Mouse (Mus musculus) megakaryocyte, embryonic 14.5 days (primary cell): ENCODE measurements around the gene Trim65.

ENCODE experiments used
- FLI1 ChIP-seq: IDR thresholded peaks from 2 replicates; pipeline ENCODE4 v1.6.1; 2012; ENCODE audit warnings: low read length, inconsistent platforms, mixed read lengths
- GATA1 ChIP-seq: IDR thresholded peaks from 3 replicates; pipeline ENCODE4 v1.6.1; 2012; ENCODE audit warnings: mixed read lengths, low read length, inconsistent platforms, borderline replicate concordance

DNA sequence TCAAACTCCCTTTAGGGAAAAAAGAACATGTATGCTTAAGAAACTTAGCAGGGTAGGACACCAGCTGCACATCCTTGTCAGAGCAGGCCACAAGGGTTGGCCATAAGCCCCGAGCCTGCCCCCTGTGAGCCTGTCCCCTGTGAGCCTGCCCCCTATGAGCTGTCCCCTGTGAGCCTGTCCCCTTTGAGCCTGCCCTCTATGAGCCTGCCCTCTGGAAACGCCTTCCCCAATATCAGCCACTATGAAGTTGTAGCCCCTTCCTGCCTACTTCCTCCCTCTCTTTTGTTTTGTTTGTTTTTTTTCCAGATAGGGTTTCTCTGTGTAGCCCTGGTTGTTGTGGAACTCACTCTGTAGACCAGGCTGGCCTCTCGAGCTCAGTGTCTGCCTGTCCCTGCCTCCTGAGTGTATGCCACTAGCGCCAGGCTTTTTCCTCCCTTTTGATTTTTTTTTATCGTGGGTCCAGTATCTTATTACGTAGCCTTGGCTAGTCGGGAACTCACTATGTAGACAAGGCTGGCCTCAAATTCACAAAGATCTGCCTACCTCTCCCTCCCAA lies 56.4 kb downstream of the Trim65 start:
- TF ChIP-seq GATA1 = no peak
- TF ChIP-seq FLI1 = no peak
